Mouse (Mus musculus) kidney, adult 18-20 months (tissue): ENCODE data around the gene Pon1.

Experiments
- DNase-seq: peaks from one replicate; pipeline ENCODE4 v3.0.0; 2021

The Pon1 gene

GRCm38 (mm10) chr6:5174179-5174812 is 19.4 kb downstream of the Pon1 start:
- no peak for DNase-seq

- no peak for DNase-seq
These were observed 21.2 kb downstream of the Pon1 start for GRCm38 (mm10) chr6:5172571-5172970.

- DNase-seq = no peak
These were observed 22.3 kb downstream of the Pon1 start for GRCm38 (mm10) chr6:5171418-5171817.

- DNase-seq = no peak
These were observed 25.6 kb downstream of the Pon1 start for GRCm38 (mm10) chr6:5168158-5168557.

- DNase-seq = no peak
These were observed 26.6 kb downstream of the Pon1 start for GRCm38 (mm10) chr6:5167051-5167677.

DNA sequence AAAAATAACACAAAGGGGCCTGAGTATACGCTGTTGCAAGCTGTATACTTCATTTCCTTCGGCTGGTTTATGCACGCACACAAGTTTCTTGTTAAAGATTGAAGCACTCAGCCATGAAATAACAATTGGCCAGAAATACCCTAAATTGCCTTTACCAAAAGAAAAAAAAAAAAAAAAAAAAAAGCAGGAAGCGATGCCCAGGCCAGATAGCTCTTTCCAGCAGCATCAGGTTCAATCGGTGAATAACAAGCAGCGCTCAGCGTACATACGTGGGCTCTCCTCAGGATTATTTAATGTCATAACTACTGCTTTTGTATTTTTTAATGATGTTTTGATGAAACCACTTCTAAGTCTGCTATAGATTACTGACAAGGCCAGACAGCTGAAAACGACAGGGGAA is 28.9 kb downstream of the Pon1 start:
- no peak for DNase-seq

- DNase-seq = no peak
These were observed 30.1 kb downstream of the Pon1 start for GRCm38 (mm10) chr6:5163507-5164144.

DNA sequence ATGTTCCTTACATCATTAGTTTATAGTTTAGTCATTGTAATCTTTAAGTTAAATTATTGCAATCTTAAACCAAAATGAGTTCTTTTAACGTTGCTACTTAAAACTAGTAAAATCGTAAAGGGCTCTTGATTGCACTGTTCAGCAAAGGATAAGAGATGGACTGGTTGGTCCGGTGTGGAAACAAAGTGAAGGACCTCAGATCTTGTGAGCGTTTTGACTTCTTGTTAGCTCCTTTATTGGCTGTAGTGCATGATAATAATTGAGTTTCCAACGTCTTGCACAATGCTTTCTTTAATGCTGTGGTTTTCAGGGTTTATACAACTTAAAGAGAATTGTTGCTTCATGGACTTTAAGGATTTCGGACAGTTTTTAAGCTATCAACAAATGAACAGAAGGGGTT is 31.7 kb downstream of the Pon1 start:
- DNase-seq = no peak

- no peak for DNase-seq
These were observed 34.4 kb downstream of the Pon1 start for GRCm38 (mm10) chr6:5159385-5159791.

GRCm38 (mm10) chr6:5156541-5157425 is 37.0 kb downstream of the Pon1 start:
- DNase-seq = no peak

DNA sequence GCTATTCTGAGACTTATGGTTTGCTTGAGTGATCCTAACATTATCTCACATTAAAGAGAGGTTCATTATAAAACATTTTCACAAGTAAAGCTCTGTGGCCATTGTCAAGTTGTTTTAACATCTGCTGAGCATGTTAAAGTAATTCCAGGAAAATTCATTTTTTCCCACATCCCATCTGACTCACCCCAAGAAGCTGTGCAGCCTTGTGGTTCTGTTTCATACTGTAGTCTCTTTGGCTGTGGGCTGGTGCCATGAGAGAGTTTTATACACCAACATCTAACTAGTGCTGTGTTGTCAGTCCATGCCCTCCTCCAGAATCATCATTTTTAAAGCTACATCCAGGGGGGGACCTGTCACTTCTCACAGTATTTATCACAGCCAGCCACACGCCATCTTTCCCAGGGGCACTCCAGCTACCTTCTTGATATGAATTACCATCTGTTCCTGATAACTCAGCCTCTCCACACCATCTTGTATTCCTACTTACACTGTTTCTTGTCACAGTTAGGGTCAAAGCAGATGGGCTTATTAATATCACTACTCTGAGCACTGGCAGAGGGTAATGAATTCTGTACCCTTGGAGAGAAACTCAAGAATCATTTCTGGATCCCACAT is 38.3 kb downstream of the Pon1 start:
- no peak for DNase-seq

DNA sequence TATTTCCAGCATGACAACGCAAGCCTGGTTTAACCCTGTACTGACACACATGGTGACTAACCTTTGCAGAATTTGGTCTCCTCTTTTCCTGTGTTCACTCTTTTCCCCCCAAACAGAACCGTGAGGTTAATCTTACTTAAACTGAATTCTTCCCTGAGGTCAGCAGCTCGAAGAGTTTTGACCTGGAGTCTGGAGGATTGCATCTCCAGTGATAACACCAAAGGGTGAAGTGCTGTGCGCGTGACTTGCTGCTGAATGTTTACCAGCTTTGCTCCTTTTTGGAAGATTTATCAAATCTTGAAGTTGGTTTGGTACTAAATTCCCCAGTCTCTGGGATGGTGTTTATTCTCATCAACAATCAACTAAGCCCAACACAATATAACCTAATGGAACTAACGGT is 39.0 kb downstream of the Pon1 start:
- DNase-seq = no peak

DNA sequence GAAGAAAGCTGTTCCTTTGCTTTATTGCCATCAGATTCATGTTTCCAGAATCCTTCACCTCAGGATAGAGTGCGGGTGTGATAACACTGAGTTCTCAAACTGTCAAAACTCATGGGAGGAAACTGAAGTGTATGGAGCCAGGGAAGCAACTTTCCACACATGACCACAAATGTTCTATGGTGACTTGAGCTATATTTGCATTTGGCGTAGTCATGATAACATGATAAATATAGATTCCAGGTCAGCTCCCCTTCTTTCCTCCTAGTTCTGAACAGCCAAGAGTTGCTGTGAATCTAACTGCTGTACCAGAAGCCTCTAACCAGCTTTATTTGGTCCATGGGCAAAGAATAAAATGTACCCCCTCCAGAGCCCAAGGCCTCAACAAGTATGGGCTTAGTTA is 41.6 kb downstream of the Pon1 start:
- no peak for DNase-seq

GRCm38 (mm10) chr6:5151171-5151570 is 42.6 kb downstream of the Pon1 start:
- DNase-seq = no peak

- DNase-seq = no peak
These were observed 43.8 kb downstream of the Pon1 start for GRCm38 (mm10) chr6:5149941-5150340.

DNA sequence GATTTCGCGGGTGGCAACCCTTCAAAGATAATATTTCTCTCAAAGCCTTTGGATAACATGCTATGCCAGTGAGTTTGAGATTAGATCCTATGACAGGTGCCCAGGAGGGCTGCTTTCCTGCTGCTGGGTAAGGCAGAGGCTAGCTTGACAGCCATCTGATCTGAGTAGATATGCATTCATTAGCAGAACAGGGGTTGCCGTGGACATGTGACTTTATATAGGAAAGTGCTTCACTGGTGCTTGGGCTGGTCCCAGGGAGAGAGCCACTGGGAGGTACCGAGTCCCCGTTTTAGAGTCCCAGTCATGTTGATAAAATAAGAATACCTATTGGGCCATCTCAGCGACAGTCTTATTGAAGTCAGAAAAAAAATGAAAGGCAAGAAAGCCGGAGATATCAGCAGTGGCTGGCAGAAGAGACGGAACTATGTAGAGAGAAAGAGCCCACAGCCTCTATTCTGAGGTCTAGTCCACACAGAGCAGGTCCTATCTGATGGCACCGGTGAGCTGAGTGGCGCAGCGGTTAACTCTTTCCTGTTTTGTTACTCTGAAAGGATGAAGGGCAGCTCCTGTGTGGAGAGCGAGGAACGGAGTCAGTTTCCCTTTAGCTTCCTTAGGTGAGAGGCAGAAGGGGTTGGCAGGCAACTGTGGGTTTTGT is 46.1 kb downstream of the Pon1 start:
- no peak for DNase-seq

GRCm38 (mm10) chr6:5139666-5140065 is 54.1 kb downstream of the Pon1 start:
- no peak for DNase-seq

GRCm38 (mm10) chr6:5138875-5139631 is 54.7 kb downstream of the Pon1 start:
- DNase-seq = no peak

GRCm38 (mm10) chr6:5136046-5136445 is 57.7 kb downstream of the Pon1 start:
- DNase-seq = no peak

DNA sequence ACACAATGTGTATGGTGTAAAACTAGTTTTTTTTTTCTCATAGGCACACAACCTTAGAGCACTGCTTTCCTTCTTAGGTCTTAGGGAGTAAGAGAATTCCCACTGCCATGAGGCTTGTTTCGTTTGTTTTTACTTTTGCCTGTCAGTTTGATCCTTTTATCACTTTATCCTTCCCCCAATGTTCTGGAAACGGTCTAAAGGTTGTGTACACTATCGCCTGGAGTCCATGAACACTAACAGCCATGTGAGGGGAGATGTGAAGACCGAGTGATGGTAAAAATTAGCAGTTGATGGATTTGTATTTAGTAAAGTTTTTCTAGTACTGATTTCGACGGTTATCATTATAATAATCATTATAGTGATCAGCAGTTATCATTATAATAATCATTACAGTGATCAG is 58.8 kb downstream of the Pon1 start:
- no peak for DNase-seq

- DNase-seq = no peak
These were observed 64.2 kb downstream of the Pon1 start for GRCm38 (mm10) chr6:5129364-5130093.
